Mouse (Mus musculus) heart, embryonic 15.5 days (tissue): ENCODE measurements around the gene Vta1. TPM values are rescaled to one million over a fixed set of nuclear protein-coding genes. Genes with fewer than 3 reads are reported as not detected.

ENCODE experiments used
- ATAC-seq: fragments of 200-750 bp; cut with Nextera tagmentation; replicated peaks from 2 replicates; pipeline ENCODE4 v1.8.0; 2017; ENCODE audit warnings: low read depth, moderate TSS enrichment; ENCODE audit not compliant: insufficient number of reproducible peaks, insufficient read depth, low FRiP score
- H3K27ac ChIP-seq: fragments of 300-500 bp; sonication (generic); 2 replicates; pipeline ENCODE4 v1.5.1; 2015; ENCODE audit warnings: mild to moderate bottlenecking, inconsistent platforms
- H3K27me3 ChIP-seq: fragments of 300-500 bp; sonication (generic); 2 replicates; pipeline ENCODE4 v1.6.1; 2015; ENCODE audit warnings: inconsistent platforms
- H3K36me3 ChIP-seq: fragments of 300-500 bp; sonication (generic); 2 replicates; pipeline ENCODE4 v1.6.1; 2015; ENCODE audit warnings: mild to moderate bottlenecking, inconsistent platforms
- H3K4me1 ChIP-seq: fragments of 300-500 bp; sonication (generic); replicated peaks from 2 replicates; pipeline ENCODE4 v1.6.1; 2015; ENCODE audit warnings: inconsistent platforms
- H3K4me2 ChIP-seq: fragments of 300-500 bp; sonication (generic); 2 replicates; pipeline ENCODE4 v1.6.1; 2015; ENCODE audit warnings: inconsistent platforms, mild to moderate bottlenecking, moderate library complexity
- H3K4me3 ChIP-seq: fragments of 300-500 bp; sonication (generic); 2 replicates; pipeline ENCODE4 v1.5.1; 2015; ENCODE audit warnings: mild to moderate bottlenecking, inconsistent platforms
- H3K9ac ChIP-seq: fragments of 300-500 bp; sonication (generic); 2 replicates; pipeline ENCODE4 v1.6.1; 2015; ENCODE audit warnings: mild to moderate bottlenecking, inconsistent platforms
- H3K9me3 ChIP-seq: fragments of 300-500 bp; sonication (generic); replicated peaks from 2 replicates; pipeline ENCODE4 v1.6.1; 2016; ENCODE audit warnings: inconsistent platforms
- WGBS: fragments of 180-500 bp; shearing (Covaris S2); methylation state at CpG from one replicate; pipeline ENCODE4 v1.1.7; 2015; ENCODE audit warnings: mixed read lengths; 5-methylcytosine and 5-hydroxymethylcytosine counted together
- polyA plus RNA-seq: library from polyadenylated mRNA; unstranded; fragments of >200 nt; fragmentation: Nextera tagmentation; extraction: Ambion mirVana; gene quantifications from 2 replicates; pipeline ENCODE4 v1.2.1, GENCODE M21; 2015

Gene Vta1
- polyA plus RNA-seq, result 64.9 and 73.6 TPM in 2 replicates

DNA sequence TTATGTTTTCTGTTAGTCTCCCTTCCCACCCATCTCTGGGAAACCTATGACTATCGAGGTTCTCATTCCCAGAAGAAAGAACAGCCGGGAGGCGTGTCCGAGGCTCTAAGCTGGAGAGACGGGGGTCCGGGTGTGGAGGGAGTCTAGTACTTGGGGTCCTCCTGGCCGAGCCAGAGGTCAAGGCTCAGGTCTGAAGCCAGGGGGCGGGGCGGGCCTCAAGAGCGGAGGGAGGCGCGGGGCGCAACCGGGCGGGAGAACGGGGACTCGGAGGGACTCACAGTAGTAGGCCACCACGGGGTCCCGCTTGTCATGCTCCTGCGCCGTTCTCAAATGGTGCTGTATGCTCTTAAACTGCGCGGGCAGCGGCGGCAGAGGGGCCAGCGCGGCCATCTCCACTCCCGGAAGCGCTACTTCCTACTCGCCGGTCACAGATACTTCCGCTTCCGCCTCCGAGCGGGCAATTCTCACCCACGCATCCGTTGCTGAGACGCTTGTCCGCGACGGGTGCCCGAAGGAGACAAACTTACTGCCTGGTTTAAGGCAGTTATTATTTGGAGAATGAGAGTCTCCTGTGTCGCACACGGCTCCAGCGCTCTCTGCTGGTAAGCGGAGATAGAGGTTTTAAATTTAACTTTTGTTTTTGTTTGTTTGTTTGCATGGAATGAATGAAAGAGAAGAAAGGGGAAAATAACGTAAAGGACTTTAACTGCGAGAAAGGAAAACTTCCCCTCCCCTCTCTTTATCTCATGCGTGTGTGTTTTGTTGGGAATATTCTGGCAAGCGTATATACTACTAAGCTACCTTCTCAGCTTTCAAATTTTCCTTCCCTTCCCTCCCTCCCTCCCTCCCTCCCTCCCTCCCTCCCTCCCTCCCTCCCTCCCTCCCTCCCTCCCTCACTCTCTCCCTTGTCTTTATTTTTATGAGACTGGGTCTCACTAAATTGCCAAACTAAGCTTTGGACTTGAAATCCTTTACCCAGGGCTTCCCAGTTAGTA, at the start of gene Vta1, which contains the start of gene Nmbr:
Gene Vta1, minus strand, starts transcription at position 489 of the 995 bp plus-strand sequence.
Gene Nmbr, plus strand, starts transcription at position 520 of the 995 bp plus-strand sequence.
- H3K4me2 ChIP-seq, result peak within 1 kb of the TSS; percentile 62
- peak within 1 kb of the TSS; percentile 82 for H3K4me3 ChIP-seq
- H3K36me3 ChIP-seq, result no peaks in the 10 kb centered on the region
- peaks cover 12% of the 10 kb centered on the region for H3K4me1 ChIP-seq
- peak; percentile 95 for ATAC-seq
- H3K9ac ChIP-seq, result peak within 1 kb of the TSS; percentile 82
- under 1% methylated on average over 50 of the region's 50 CpGs for WGBS
- H3K27ac ChIP-seq, result peak within 1 kb of the TSS; percentile 70
- no peaks in the 10 kb centered on the region for H3K27me3 ChIP-seq
- H3K9me3 ChIP-seq, result no peaks in the 10 kb centered on the region

DNA sequence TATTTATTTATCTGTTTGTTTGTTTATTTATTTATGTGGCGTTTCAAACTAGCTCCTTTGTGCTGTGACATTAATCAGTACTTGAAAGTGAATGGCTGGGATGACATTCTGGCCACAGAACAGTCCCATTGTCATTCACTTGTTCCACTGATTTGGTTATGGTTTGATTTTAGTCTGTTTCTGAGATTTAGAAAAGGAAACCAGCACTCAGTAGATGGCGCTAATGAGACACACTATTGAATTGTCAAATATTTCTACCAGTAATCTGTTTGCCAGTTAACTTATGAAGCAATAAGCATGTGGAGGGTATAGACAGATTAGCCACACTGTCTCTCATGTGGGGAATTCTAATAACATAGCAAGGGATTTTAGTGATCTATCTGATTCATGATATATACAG, 28.9 kb upstream of the Vta1 start:
- Histone ChIP-seq H3K36me3 (no peaks in the 10 kb centered on the region), H3K4me1 (no peaks in the 10 kb centered on the region), H3K4me3 (no peak overlapping the region), H3K27ac (no peak overlapping the region), H3K27me3 (no peaks in the 10 kb centered on the region), H3K4me2 (no peak overlapping the region), H3K9me3 (no peaks in the 10 kb centered on the region), H3K9ac (no peak overlapping the region)
- ATAC-seq, result no peak
- WGBS, result 6% methylated on average over 2 of the region's 2 CpGs

DNA sequence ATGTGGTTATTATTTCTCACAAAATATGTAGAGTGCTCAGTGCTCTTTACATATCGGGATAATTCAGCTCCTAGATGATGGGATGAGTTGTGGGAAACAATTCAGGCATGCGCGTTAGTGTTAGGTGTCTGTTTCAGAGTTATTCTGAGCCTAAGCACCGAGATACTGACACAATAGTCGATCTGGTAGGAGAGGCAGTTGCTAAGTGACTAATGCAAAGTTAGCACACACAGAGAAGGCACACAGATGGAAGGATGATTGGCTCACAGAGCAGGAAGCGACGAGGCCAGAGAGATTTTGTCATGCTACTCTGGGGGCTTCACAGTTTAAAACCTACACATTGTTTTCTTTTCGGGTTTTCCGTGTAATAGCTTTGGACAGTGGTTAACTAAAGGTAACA, 20.3 kb upstream of the Vta1 start:
- H3K4me1 ChIP-seq, result no peaks in the 10 kb centered on the region
- no peaks in the 10 kb centered on the region for H3K9me3 ChIP-seq
- H3K36me3 ChIP-seq, result no peaks in the 10 kb centered on the region
- H3K4me3 ChIP-seq, result no peak overlapping the region
- no peak overlapping the region for H3K4me2 ChIP-seq
- H3K9ac ChIP-seq, result no peak overlapping the region
- ATAC-seq, result no peak
- no peaks in the 10 kb centered on the region for H3K27me3 ChIP-seq
- WGBS, result 49% methylated on average over 9 of the region's 9 CpGs
- H3K27ac ChIP-seq, result no peak overlapping the region

DNA sequence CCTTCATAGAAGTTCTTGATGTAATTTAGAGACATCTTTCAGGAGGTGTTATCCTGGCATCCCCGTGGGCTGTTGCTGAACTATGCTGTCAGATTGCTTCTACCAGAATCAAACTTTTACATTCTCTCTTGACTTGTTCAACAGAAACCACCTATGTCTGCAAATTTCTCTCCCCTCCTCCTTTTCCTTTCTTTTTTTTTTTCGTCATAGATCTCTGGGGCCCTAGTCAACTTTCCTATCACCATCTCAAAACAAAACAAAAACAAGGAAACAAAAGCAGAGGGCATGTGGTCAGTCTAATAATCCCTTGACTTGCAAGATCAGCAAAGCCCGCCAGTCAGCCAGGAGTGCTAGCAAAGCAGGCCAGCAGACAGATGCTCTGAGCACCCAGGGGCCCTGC, 12.8 kb upstream of the Vta1 start, which contains the start of gene Gje1:
Gene Gje1, minus strand, starts transcription at position 101 of the 400 bp plus-strand sequence.
- no peaks in the 10 kb centered on the region for H3K9me3 ChIP-seq
- ATAC-seq, result no peak
- no peak within 1 kb of the TSS for H3K27ac ChIP-seq
- WGBS, result 54% methylated on average over 3 of the region's 3 CpGs
- no peak within 1 kb of the TSS for H3K4me3 ChIP-seq
- no peak within 1 kb of the TSS for H3K9ac ChIP-seq
- no peaks in the 10 kb centered on the region for H3K36me3 ChIP-seq
- H3K4me1 ChIP-seq, result no peaks in the 10 kb centered on the region
- no peak within 1 kb of the TSS for H3K4me2 ChIP-seq
- no peaks in the 10 kb centered on the region for H3K27me3 ChIP-seq

DNA sequence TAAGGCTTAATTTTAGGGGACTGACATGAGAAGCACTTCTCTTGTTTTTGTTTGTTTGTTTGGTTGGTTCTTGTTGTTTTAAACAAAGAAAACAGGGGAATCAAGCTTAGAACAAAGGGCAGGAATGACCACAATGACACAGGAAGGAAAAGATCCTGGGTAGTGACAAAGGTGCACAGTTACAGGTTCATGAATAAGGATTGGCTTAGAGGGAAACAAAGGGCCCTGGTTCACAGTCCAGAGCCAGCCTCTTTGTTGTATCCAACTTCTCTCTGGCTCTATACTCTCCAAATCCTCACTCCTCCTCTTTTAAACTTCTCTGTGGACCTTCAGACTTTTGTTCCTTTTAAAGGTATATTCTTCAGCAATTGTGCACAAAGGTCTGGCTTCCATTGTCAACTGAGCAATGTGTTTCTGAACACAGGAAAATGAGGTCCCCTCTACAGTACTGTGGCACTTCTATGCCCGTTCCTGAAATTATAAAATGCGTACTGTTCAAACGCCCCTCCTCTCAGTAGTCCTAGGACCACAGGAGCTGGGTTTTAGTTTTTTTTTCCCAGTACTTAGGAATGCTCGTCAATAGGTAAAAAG, 1.4 kb downstream of the Vta1 start:
- no peak for ATAC-seq
- Histone ChIP-seq H3K27ac (no peak overlapping the region), H3K4me1 (peaks cover 12% of the 10 kb centered on the region), H3K27me3 (no peaks in the 10 kb centered on the region), H3K36me3 (no peaks in the 10 kb centered on the region), H3K9me3 (no peaks in the 10 kb centered on the region), H3K9ac (peak overlapping the region; percentile 5; the same call in 1 of the 2 replicates), H3K4me2 (peak overlapping the region; percentile 62), H3K4me3 (peak overlapping the region; percentile 82)
- 63% methylated on average over 4 of the region's 4 CpGs for WGBS

DNA sequence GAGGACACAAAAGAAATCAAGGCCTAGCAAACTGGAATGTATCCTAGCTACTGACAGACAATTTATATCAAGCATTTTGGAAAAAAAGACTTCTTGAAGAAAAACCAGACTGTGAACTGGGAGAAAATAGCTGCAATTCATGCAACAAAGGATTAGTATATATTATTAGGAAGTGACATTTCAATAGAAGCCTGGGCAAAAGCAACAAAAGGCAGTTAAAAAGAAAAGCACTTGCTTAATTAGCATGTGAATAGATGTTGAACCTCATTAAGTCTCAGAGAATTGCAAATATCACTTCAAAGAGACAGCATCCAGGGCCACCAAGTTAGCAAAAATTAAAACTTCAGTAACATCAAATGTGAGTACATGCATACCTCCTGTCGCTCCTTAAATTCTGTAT, 2.1 kb downstream of the Vta1 start:
- Histone ChIP-seq H3K4me2 (no peak overlapping the region), H3K27me3 (no peaks in the 10 kb centered on the region), H3K4me3 (no peak overlapping the region), H3K36me3 (no peaks in the 10 kb centered on the region), H3K4me1 (peaks cover 12% of the 10 kb centered on the region), H3K9me3 (no peaks in the 10 kb centered on the region), H3K9ac (no peak overlapping the region), H3K27ac (no peak overlapping the region)
- no peak for ATAC-seq
- WGBS, result 83% methylated on average over 1 of the region's 1 CpGs

DNA sequence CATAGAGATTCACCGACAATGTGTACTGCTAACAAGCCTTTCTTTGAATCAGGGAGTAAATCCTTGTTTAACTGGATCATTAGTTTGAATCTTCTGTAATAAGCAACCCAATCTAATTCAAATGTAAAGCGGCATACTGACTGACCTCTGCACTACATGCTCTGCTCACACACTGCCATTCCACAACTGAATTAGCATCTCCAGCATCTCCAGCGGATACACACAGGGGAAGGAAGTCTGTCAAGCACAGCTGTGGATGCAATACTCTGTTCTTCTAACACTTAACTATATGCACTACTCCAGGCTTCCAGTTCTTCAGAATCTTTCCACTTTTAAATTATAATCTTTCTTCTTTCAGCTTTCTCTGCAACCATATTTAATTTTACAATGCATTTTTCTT, 15.0 kb downstream of the Vta1 start:
- Histone ChIP-seq H3K27me3 (no peaks in the 10 kb centered on the region), H3K27ac (no peak overlapping the region), H3K36me3 (peaks cover 8% of the 10 kb centered on the region; the same call in 1 of the 2 replicates), H3K4me3 (no peak overlapping the region), H3K9me3 (no peaks in the 10 kb centered on the region), H3K4me2 (no peak overlapping the region), H3K9ac (no peak overlapping the region), H3K4me1 (no peaks in the 10 kb centered on the region)
- 85% methylated on average over 3 of the region's 3 CpGs for WGBS
- ATAC-seq, result no peak

DNA sequence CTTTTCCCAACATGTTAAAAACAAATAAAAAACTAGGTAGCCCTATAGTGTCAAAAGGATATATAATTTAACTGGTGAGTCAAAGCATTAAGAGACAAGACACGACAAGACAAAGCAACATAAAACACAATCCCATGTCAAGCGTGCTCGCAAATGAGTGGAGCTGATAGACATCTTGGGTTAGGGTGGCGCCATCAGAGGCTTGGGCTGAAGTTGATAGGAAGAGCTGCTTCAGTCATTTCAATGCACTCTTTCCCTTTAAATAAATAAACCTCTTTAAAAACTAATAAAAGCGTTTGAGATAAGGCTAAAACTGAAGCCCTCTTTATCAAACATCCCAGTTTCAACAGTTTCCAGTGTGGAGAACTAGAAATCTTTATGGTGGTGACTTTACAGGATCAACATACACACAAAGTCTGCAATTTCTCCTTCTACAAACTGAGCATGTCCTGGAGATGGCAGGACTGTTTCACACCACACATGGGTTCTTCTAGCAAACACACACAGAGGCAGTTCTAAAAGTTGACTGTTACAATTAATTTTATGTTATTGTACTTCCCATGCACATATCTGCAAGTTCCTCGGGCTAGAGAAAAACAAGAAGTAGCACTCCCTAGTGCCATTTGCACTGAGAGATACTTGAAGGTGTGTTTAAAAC, 16.4 kb downstream of the Vta1 start:
- peaks cover 8% of the 10 kb centered on the region; the same call in 1 of the 2 replicates for H3K36me3 ChIP-seq
- ATAC-seq, result no peak
- H3K9ac ChIP-seq, result no peak overlapping the region
- no peaks in the 10 kb centered on the region for H3K27me3 ChIP-seq
- no peaks in the 10 kb centered on the region for H3K4me1 ChIP-seq
- H3K4me3 ChIP-seq, result no peak overlapping the region
- H3K27ac ChIP-seq, result no peak overlapping the region
- H3K9me3 ChIP-seq, result no peaks in the 10 kb centered on the region
- WGBS, result 68% methylated on average over 6 of the region's 6 CpGs
- no peak overlapping the region for H3K4me2 ChIP-seq

DNA sequence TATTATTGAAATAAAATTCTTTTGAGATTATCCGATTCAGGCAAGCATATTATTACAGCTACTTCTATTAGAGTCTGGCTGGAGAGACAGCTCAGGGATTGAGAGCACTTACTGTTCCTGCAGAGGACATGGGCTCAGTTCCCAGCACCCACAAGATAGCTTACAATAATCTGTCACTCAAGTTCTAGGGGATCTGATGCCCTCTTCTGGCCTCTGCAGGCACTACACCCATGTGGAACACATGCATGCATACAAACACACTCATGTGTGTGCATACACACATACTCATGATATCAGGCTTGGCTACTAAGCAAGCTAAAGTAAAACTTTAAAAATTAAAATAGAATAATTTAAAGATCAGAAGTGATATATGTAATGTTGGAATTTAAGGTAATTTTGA, 19.7 kb downstream of the Vta1 start:
- H3K9ac ChIP-seq, result no peak overlapping the region
- no peak overlapping the region for H3K4me3 ChIP-seq
- peaks cover 8% of the 10 kb centered on the region; the same call in 1 of the 2 replicates for H3K36me3 ChIP-seq
- no peak overlapping the region for H3K27ac ChIP-seq
- ATAC-seq, result no peak
- H3K9me3 ChIP-seq, result no peaks in the 10 kb centered on the region
- WGBS, result 92% methylated on average over 1 of the region's 1 CpGs
- no peaks in the 10 kb centered on the region for H3K27me3 ChIP-seq
- H3K4me2 ChIP-seq, result no peak overlapping the region
- H3K4me1 ChIP-seq, result no peaks in the 10 kb centered on the region

DNA sequence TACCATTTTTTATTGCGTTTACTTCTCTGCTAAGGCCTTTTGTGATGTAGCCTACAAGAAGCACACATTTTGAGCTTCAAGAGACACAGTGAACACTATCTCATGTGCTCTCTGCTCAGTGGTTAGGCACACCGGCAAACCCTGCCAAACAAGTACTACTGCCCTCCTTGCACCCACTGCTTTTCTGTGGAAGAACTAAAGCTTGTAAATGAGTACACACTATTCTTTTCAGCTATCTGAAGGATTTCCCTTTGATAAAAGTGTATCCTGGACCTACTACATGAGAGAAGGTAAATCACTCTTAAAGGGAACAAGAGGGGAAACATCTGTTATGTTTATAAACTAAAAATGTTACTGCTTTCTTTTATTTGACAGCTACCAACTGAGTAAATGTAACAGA, 39.2 kb downstream of the Vta1 start:
- 80% methylated on average over 2 of the region's 2 CpGs for WGBS
- H3K9ac ChIP-seq, result no peak overlapping the region
- no peak for ATAC-seq
- H3K9me3 ChIP-seq, result no peaks in the 10 kb centered on the region
- no peaks in the 10 kb centered on the region for H3K4me1 ChIP-seq
- no peak overlapping the region for H3K27ac ChIP-seq
- no peak overlapping the region for H3K4me3 ChIP-seq
- H3K36me3 ChIP-seq, result peaks cover 12% of the 10 kb centered on the region
- H3K27me3 ChIP-seq, result no peaks in the 10 kb centered on the region
- H3K4me2 ChIP-seq, result no peak overlapping the region

DNA sequence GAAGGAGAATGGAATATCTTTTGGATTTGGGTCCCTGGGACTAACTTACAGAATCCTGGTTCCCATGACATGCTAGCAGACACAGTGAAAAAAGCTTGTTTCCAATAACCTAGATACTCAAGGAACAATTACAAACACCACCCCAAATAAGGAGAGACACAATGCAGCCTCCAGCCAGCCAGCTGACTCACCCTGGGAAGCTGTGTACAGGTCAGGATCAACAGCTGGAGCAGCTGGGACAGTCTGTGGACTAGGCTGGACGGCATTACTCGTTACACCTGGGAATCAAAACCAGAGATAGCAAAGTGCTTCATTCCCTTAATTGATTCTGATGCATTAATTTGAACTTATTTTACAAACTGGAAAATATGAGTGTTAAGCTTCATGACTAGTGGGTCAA, 44.5 kb downstream of the Vta1 start:
- Histone ChIP-seq H3K9ac (no peak overlapping the region), H3K36me3 (peaks cover 17% of the 10 kb centered on the region), H3K27ac (no peak overlapping the region), H3K4me2 (no peak overlapping the region), H3K4me3 (no peak overlapping the region), H3K4me1 (no peaks in the 10 kb centered on the region), H3K9me3 (no peaks in the 10 kb centered on the region), H3K27me3 (no peaks in the 10 kb centered on the region)
- no peak for ATAC-seq
- 91% methylated on average over 2 of the region's 2 CpGs for WGBS
